Mouse (Mus musculus): ENCODE measurements around the gene Auts2. TPM values are rescaled to one million over a fixed set of nuclear protein-coding genes. Genes with fewer than 3 reads are reported as not detected.
A peak's percentile ranks its signal among the peaks of the same experiment; 100 is the strongest.

Gene Auts2
- polyA plus RNA-seq, 1 experiment from 2014 or later = 36.0 TPM

DNA sequence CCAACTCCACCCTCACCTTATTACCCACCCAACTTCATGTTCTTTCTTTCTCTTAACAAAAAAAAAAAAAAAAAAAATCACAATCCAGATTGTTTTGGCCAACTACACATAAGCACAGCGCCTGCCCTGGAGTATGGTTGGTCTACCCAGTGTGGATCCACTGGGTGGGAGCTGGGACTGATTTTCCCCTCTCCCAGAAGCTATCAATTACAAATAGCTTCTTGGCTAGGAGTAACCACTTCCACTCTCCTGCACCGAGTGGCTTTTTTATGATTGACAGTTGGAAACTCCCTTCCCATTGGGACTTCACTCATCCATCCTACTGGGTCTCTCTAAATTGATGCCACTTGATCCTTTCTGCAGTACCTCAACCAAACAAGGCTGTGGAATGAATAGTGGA, 170.5 kb downstream of the Auts2 start:
- no peaks in the 10 kb centered on the region for H3K9me3 ChIP-seq (ENCODE audit: control insufficient read depth, low read length)
- no peak overlapping the region for H3K4me2 ChIP-seq
- H3K4me3 ChIP-seq (ENCODE audit: low read depth, low read length) = no peak overlapping the region
- H3K27me3 ChIP-seq (ENCODE audit: control insufficient read depth, insufficient read depth, low read length) = no peaks in the 10 kb centered on the region
- 70% methylated on average over 2 of the region's 2 CpGs for WGBS
- H3K4me1 ChIP-seq (ENCODE audit: control insufficient read depth, insufficient read depth, low read length) = peaks cover 19% of the 10 kb centered on the region
- no peak for DNase-seq (ENCODE audit: low spot score, missing footprints)
- ATAC-seq (ENCODE audit: low FRiP score) = no peak
- H3K36me3 ChIP-seq (ENCODE audit: control insufficient read depth, insufficient read depth, low read length) = no peaks in the 10 kb centered on the region
- H3K9ac ChIP-seq (ENCODE audit: low read length) = no peak overlapping the region
- no peak overlapping the region for H3K27ac ChIP-seq (ENCODE audit: low read depth, low read length)

GRCm38 (mm10) chr5:132368678-132369088, 174.5 kb downstream of the Auts2 start:
- Histone ChIP-seq H3K9ac (ENCODE audit: low read length) (no peak overlapping the region), H3K4me1 (ENCODE audit: control insufficient read depth, insufficient read depth, low read length) (peaks cover 19% of the 10 kb centered on the region), H3K9me3 (ENCODE audit: control insufficient read depth, low read length) (no peaks in the 10 kb centered on the region), H3K27ac (ENCODE audit: low read depth, low read length) (no peak overlapping the region), H3K4me3 (ENCODE audit: low read depth, low read length) (no peak overlapping the region), H3K27me3 (ENCODE audit: control insufficient read depth, insufficient read depth, low read length) (no peaks in the 10 kb centered on the region), H3K36me3 (ENCODE audit: control insufficient read depth, insufficient read depth, low read length) (no peaks in the 10 kb centered on the region), H3K4me2 (no peak overlapping the region)
- DNase-seq (ENCODE audit: low spot score, missing footprints) = no peak
- peak; percentile 50; the same call in 1 of the 2 replicates for ATAC-seq (ENCODE audit: low FRiP score)
- 31% methylated on average over 7 of the region's 7 CpGs for WGBS

DNA sequence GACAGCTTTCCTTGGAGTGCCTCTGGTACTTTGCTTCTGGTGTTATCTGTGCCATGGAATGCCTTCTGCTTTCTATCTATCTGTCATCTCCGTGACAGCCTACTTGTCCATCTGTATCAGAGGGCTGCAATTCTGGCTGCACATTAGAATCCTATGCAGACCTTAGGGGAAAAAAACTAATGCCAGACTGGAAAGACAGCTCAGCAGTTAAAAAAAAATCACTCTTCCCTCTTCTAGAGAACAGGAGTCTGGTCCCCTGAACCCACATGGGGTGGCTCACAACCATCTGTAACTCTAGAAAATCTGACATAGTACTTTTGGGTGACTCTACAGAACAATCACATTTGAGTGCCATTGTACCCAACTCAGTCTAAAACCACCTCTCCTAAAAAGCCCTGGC, 181.9 kb downstream of the Auts2 start:
- H3K9ac ChIP-seq (ENCODE audit: low read length) = no peak overlapping the region
- no peaks in the 10 kb centered on the region for H3K36me3 ChIP-seq (ENCODE audit: control insufficient read depth, insufficient read depth, low read length)
- H3K4me2 ChIP-seq = no peak overlapping the region
- H3K4me1 ChIP-seq (ENCODE audit: control insufficient read depth, insufficient read depth, low read length) = no peaks in the 10 kb centered on the region
- H3K27ac ChIP-seq (ENCODE audit: low read depth, low read length) = no peak overlapping the region
- H3K27me3 ChIP-seq (ENCODE audit: control insufficient read depth, insufficient read depth, low read length) = no peaks in the 10 kb centered on the region
- H3K4me3 ChIP-seq (ENCODE audit: low read depth, low read length) = no peak overlapping the region
- no peak for ATAC-seq (ENCODE audit: low FRiP score)
- no peak for DNase-seq (ENCODE audit: low spot score, missing footprints)
- WGBS = 79% methylated on average over 1 of the region's 1 CpGs
- no peaks in the 10 kb centered on the region for H3K9me3 ChIP-seq (ENCODE audit: control insufficient read depth, low read length)

DNA sequence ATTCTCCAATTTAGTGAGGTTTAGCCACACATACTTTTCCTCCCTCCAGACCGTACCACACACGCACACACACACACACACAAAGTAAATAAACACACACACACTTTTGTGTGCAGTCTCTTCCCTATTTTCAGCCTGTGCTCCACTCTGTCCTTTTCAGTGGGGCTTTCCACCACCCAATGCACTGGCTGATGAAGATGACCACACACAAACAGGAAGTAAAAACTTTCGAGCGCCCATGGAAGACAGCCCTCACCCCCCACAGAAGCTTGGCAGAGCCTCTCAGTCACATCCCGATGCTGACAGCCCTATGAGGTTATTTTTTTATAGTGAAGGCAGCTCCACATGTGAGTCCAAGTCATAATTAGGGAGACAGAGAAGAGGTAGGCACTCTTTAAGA, 185.4 kb downstream of the Auts2 start:
- no peak overlapping the region for H3K9ac ChIP-seq (ENCODE audit: low read length)
- no peak for DNase-seq (ENCODE audit: low spot score, missing footprints)
- H3K4me3 ChIP-seq (ENCODE audit: low read depth, low read length) = no peak overlapping the region
- no peak overlapping the region for H3K27ac ChIP-seq (ENCODE audit: low read depth, low read length)
- 87% methylated on average over 5 of the region's 5 CpGs for WGBS
- H3K4me1 ChIP-seq (ENCODE audit: control insufficient read depth, insufficient read depth, low read length) = no peaks in the 10 kb centered on the region
- no peaks in the 10 kb centered on the region for H3K9me3 ChIP-seq (ENCODE audit: control insufficient read depth, low read length)
- no peaks in the 10 kb centered on the region for H3K36me3 ChIP-seq (ENCODE audit: control insufficient read depth, insufficient read depth, low read length)
- ATAC-seq (ENCODE audit: low FRiP score) = no peak
- no peak overlapping the region for H3K4me2 ChIP-seq
- H3K27me3 ChIP-seq (ENCODE audit: control insufficient read depth, insufficient read depth, low read length) = no peaks in the 10 kb centered on the region

DNA sequence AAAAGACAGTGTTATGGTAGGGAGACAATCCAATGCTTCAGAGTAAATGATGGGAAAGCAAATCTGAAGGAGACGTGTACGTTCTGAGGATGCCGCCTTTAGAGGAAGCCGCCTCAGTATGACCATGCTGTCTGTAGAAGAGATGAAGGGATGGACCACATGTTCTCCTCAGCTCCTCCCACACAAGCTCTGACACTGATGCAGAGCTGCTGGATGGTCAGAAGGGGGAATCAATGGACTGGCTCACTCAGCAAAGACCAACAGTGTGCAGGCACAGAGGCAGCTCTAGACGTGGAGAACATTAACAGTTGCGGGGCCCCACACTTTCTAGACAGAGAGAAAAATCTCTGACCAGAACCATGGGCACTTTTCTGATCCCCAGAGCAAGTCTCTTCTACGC, 187.2 kb downstream of the Auts2 start:
- Histone ChIP-seq H3K36me3 (ENCODE audit: control insufficient read depth, insufficient read depth, low read length) (no peaks in the 10 kb centered on the region), H3K9me3 (ENCODE audit: control insufficient read depth, low read length) (no peaks in the 10 kb centered on the region), H3K4me1 (ENCODE audit: control insufficient read depth, insufficient read depth, low read length) (no peaks in the 10 kb centered on the region), H3K9ac (ENCODE audit: low read length) (no peak overlapping the region), H3K27ac (ENCODE audit: low read depth, low read length) (no peak overlapping the region), H3K27me3 (ENCODE audit: control insufficient read depth, insufficient read depth, low read length) (no peaks in the 10 kb centered on the region), H3K4me3 (ENCODE audit: low read depth, low read length) (no peak overlapping the region), H3K4me2 (no peak overlapping the region)
- DNase-seq (ENCODE audit: low spot score, missing footprints) (no peak), ATAC-seq (ENCODE audit: low FRiP score) (no peak)
- 89% methylated on average over 7 of the region's 7 CpGs for WGBS

DNA sequence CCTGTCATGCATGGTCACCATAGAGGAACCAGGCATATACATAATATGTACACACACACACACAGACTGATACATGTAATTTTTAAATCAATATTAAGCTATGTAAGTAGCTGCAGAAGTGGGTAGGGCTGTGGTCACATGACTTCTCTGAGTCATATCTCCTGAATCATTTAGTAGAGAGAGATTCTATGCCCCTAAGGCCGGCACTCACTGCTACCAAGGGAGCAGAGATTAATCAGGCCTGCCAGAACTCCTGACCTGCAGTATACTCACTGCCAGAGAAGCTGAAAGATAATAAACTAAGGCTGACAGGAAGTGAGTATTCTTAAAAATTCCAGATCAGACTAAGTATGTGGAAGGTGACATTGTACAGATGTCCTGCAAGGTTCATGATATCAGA, 190.7 kb downstream of the Auts2 start:
- H3K4me2 ChIP-seq = no peak overlapping the region
- 69% methylated on average over 1 of the region's 1 CpGs for WGBS
- no peak overlapping the region for H3K27ac ChIP-seq (ENCODE audit: low read depth, low read length)
- DNase-seq (ENCODE audit: low spot score, missing footprints) = no peak
- no peak for ATAC-seq (ENCODE audit: low FRiP score)
- no peak overlapping the region for H3K4me3 ChIP-seq (ENCODE audit: low read depth, low read length)
- no peaks in the 10 kb centered on the region for H3K4me1 ChIP-seq (ENCODE audit: control insufficient read depth, insufficient read depth, low read length)
- no peaks in the 10 kb centered on the region for H3K9me3 ChIP-seq (ENCODE audit: control insufficient read depth, low read length)
- H3K9ac ChIP-seq (ENCODE audit: low read length) = no peak overlapping the region
- no peaks in the 10 kb centered on the region for H3K27me3 ChIP-seq (ENCODE audit: control insufficient read depth, insufficient read depth, low read length)
- no peaks in the 10 kb centered on the region for H3K36me3 ChIP-seq (ENCODE audit: control insufficient read depth, insufficient read depth, low read length)

GRCm38 (mm10) chr5:132351139-132351538, 192.0 kb downstream of the Auts2 start:
- no peak overlapping the region for H3K4me3 ChIP-seq (ENCODE audit: low read depth, low read length)
- no peak overlapping the region for H3K4me2 ChIP-seq
- no peak overlapping the region for H3K27ac ChIP-seq (ENCODE audit: low read depth, low read length)
- no peak overlapping the region for H3K9ac ChIP-seq (ENCODE audit: low read length)
- DNase-seq (ENCODE audit: low spot score, missing footprints) (no peak), ATAC-seq (ENCODE audit: low FRiP score) (no peak)
- H3K36me3 ChIP-seq (ENCODE audit: control insufficient read depth, insufficient read depth, low read length) = no peaks in the 10 kb centered on the region
- no peaks in the 10 kb centered on the region for H3K9me3 ChIP-seq (ENCODE audit: control insufficient read depth, low read length)
- H3K27me3 ChIP-seq (ENCODE audit: control insufficient read depth, insufficient read depth, low read length) = no peaks in the 10 kb centered on the region
- H3K4me1 ChIP-seq (ENCODE audit: control insufficient read depth, insufficient read depth, low read length) = no peaks in the 10 kb centered on the region

GRCm38 (mm10) chr5:132341315-132341714, 201.8 kb downstream of the Auts2 start:
- no peaks in the 10 kb centered on the region for H3K36me3 ChIP-seq (ENCODE audit: control insufficient read depth, insufficient read depth, low read length)
- H3K4me3 ChIP-seq (ENCODE audit: low read depth, low read length) = no peak overlapping the region
- no peak overlapping the region for H3K27ac ChIP-seq (ENCODE audit: low read depth, low read length)
- H3K9ac ChIP-seq (ENCODE audit: low read length) = no peak overlapping the region
- H3K27me3 ChIP-seq (ENCODE audit: control insufficient read depth, insufficient read depth, low read length) = no peaks in the 10 kb centered on the region
- H3K9me3 ChIP-seq (ENCODE audit: control insufficient read depth, low read length) = no peaks in the 10 kb centered on the region
- 70% methylated on average over 3 of the region's 3 CpGs for WGBS
- no peak overlapping the region for H3K4me2 ChIP-seq
- ATAC-seq (ENCODE audit: low FRiP score) (no peak), DNase-seq (ENCODE audit: low spot score, missing footprints) (no peak)
- no peaks in the 10 kb centered on the region; the same call in 1 of the 2 replicates for H3K4me1 ChIP-seq (ENCODE audit: control insufficient read depth, insufficient read depth, low read length)

DNA sequence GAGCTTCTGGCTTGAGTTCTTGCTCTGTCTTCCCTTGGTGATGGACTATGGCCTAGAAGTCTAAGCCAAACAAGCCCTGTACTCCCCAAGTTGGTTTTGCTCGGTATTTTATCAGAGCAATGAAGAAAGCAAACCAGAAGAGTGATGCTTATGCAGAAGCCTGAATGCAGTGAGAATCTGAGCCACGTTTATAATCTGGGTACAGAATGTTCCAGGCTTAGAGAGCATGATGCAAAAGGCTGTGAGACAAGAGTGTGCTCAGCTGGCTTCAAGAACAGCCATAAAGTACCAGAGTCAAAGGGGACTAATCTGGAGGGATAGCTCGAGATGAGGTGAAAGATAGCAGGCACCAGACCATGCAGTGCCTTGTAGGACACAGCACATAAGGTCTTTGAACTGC, 205.5 kb downstream of the Auts2 start:
- no peak for ATAC-seq (ENCODE audit: low FRiP score)
- Histone ChIP-seq H3K27me3 (ENCODE audit: control insufficient read depth, insufficient read depth, low read length) (no peaks in the 10 kb centered on the region), H3K9ac (ENCODE audit: low read length) (no peak overlapping the region), H3K4me3 (ENCODE audit: low read depth, low read length) (no peak overlapping the region), H3K4me2 (no peak overlapping the region), H3K27ac (ENCODE audit: low read depth, low read length) (no peak overlapping the region), H3K9me3 (ENCODE audit: control insufficient read depth, low read length) (no peaks in the 10 kb centered on the region), H3K36me3 (ENCODE audit: control insufficient read depth, insufficient read depth, low read length) (no peaks in the 10 kb centered on the region), H3K4me1 (ENCODE audit: control insufficient read depth, insufficient read depth, low read length) (peaks cover 12% of the 10 kb centered on the region)
- DNase-seq (ENCODE audit: low spot score, missing footprints) = no peak
- 71% methylated on average over 3 of the region's 3 CpGs for WGBS

- Histone ChIP-seq H3K9ac (ENCODE audit: low read length) (no peak overlapping the region), H3K9me3 (ENCODE audit: control insufficient read depth, low read length) (no peaks in the 10 kb centered on the region), H3K4me2 (no peak overlapping the region), H3K4me3 (ENCODE audit: low read depth, low read length) (no peak overlapping the region), H3K36me3 (ENCODE audit: control insufficient read depth, insufficient read depth, low read length) (no peaks in the 10 kb centered on the region), H3K27ac (ENCODE audit: low read depth, low read length) (no peak overlapping the region), H3K4me1 (ENCODE audit: control insufficient read depth, insufficient read depth, low read length) (peaks cover 15% of the 10 kb centered on the region), H3K27me3 (ENCODE audit: control insufficient read depth, insufficient read depth, low read length) (no peaks in the 10 kb centered on the region)
- no peak for ATAC-seq (ENCODE audit: low FRiP score)
- WGBS = 71% methylated on average over 4 of the region's 4 CpGs
- DNase-seq (ENCODE audit: low spot score, missing footprints) = no peak
Observed at GRCm38 (mm10) chr5:132335719-132336118, 207.4 kb downstream of the Auts2 start.

All from midbrain, embryonic 11.5 days (tissue).